21 mouse cellular contexts compared by ENCODE assay signal in the genomic region with DNA sequence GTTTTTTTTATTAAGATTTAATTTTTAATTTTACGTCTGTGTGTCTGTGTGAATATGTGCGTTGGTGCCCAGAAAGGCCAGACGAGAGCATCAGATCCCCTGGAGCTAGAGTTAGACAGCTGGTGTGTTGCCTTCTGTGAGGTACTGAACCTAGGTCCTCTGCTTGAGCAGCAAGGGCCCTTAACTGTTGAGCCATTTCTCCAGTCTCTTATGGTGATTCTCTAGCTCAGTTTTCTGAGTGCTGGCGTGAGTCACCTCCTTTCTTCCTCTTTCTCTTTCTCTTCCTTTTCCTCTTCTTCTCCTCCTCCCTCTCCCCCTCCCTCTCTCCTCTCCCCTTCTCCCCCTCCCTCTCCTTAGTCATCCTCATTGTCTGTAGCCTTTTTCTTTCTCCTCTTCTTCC. TPM values are rescaled to one million over a fixed set of nuclear protein-coding genes. Genes with fewer than 3 reads are reported as not detected.
A peak's percentile ranks its signal among the peaks of the same experiment; 100 is the strongest.
DNase-seq lines count a peak whose midpoint lies in the region; ATAC-seq and TF ChIP-seq lines count a peak whose summit lies in the region.
"Had no signal": no experiment of that assay in that cellular context is flagged by ENCODE, and none has a peak within 500 bp of the region (broad histone marks: within the 10 kb centered on the region; RNA-seq: fewer than 3 reads in every experiment).

No protein-coding gene starts in this region.

- no peak for TF ChIP-seq POLR2A in lung, adult 2 months (IDR thresholded peaks at IDR 0.05; ENCODE audit: borderline replicate concordance, extremely low read depth, low read depth, low read length)
- no peak for TF ChIP-seq POLR2A in MEL (IDR thresholded peaks at IDR 0.05; ENCODE audit: control insufficient read depth in 1 of 2, insufficient read depth in 1 of 2, low read depth in 1 of 2, low read length in 2 of 2, poor library complexity in 1 of 2)

- peak overlapping the region; percentile 30; the same call in 1 of the 2 replicates for H3K27ac ChIP-seq in lung, embryonic 16.5 days (ENCODE audit: low read length)
- H3K27ac ChIP-seq in MEL (ENCODE audit: control insufficient read depth, low read depth, low read length): peak overlapping the region; percentile 79
- H3K27ac ChIP-seq in liver, postnatal 0 days (ENCODE audit: low read depth): peak overlapping the region; percentile 44
- no peak overlapping the region for H3K27ac ChIP-seq in forebrain, postnatal 0 days (ENCODE audit: low read depth, low read length)
- H3K27ac ChIP-seq: embryonic facial prominence, embryonic 12.5 days; forebrain, embryonic 15.5 days; hindbrain, embryonic 14.5 days; limb, embryonic 10.5 days; midbrain, embryonic 15.5 days had no signal

- H3K4me1 ChIP-seq in lung, embryonic 16.5 days (replicated peaks; ENCODE audit: control insufficient read depth, insufficient read depth, low read length): peaks cover 14% of the 10 kb centered on the region
- peaks cover 18% of the 10 kb centered on the region for H3K4me1 ChIP-seq in lung, adult 2 months (ENCODE audit: control insufficient read depth, insufficient read depth, low read length)
- H3K4me1 ChIP-seq in MEL (ENCODE audit: control insufficient read depth in 1 of 2, insufficient read depth in 2 of 2, low read length in 2 of 2): peaks cover 15 to 21% of the 10 kb centered on the region in 2 experiments
- H3K4me1 ChIP-seq in liver, postnatal 0 days (ENCODE audit: insufficient read depth): peaks cover 36% of the 10 kb centered on the region
- no peaks in the 10 kb centered on the region for H3K4me1 ChIP-seq in forebrain, postnatal 0 days (ENCODE audit: insufficient read depth)
- H3K4me1 ChIP-seq: limb, embryonic 10.5 days; stomach, embryonic 15.5 days had no signal

- peaks cover 2% of the 10 kb centered on the region for H3K79me2 ChIP-seq in MEL (ENCODE audit: control insufficient read depth, insufficient read depth, low read length, poor library complexity)

- no peak for ATAC-seq in lung, embryonic 16.5 days (ENCODE audit: low read depth)
- ATAC-seq in liver, postnatal 0 days: no peak
- no peak for ATAC-seq in forebrain, postnatal 0 days
- ATAC-seq: forebrain, embryonic 15.5 days; intestine, embryonic 16.5 days; midbrain, embryonic 15.5 days had no signal

- H3K27me3 ChIP-seq in lung, embryonic 16.5 days (ENCODE audit: control insufficient read depth, insufficient read depth, low read depth, low read length): no peaks in the 10 kb centered on the region
- no peaks in the 10 kb centered on the region for H3K27me3 ChIP-seq in MEL (ENCODE audit: control insufficient read depth in 1 of 2, insufficient read depth in 2 of 2, low read length in 2 of 2)
- H3K27me3 ChIP-seq in liver, postnatal 0 days (ENCODE audit: insufficient read depth, low read length): no peaks in the 10 kb centered on the region
- no peaks in the 10 kb centered on the region for H3K27me3 ChIP-seq in forebrain, postnatal 0 days (ENCODE audit: insufficient read depth, low read length)
- H3K27me3 ChIP-seq: embryonic facial prominence, embryonic 12.5 days; forebrain, embryonic 15.5 days; heart, embryonic 13.5 days; midbrain, embryonic 15.5 days; stomach, embryonic 15.5 days had no signal

- peak in 1 of 2 experiments; percentile 52; a peak in 1 of 4 replicates for TF ChIP-seq EP300 in MEL (IDR thresholded peaks at IDR 0.05; ENCODE audit: low read depth in 1 of 2, low read length in 2 of 2)
- TF ChIP-seq EP300 in liver, postnatal 0 days (IDR thresholded peaks at IDR 0.05; ENCODE audit: low read depth): no peak

- TF ChIP-seq CTCF in lung, adult 2 months (IDR thresholded peaks at IDR 0.05; ENCODE audit: insufficient read depth, low read length): no peak
- TF ChIP-seq CTCF in MEL (IDR thresholded peaks at IDR 0.05 in 2 of 3, conservative IDR thresholded peaks at IDR 0.05 in 1 of 3; ENCODE audit: control insufficient read depth in 1 of 3, insufficient read depth in 1 of 3, low read depth in 2 of 3, low read length in 3 of 3, poor library complexity in 1 of 3, severe bottlenecking in 1 of 3): no peak
- no peak for TF ChIP-seq CTCF in liver, postnatal 0 days (IDR thresholded peaks at IDR 0.05; ENCODE audit: low read depth)
- TF ChIP-seq CTCF in forebrain, postnatal 0 days (IDR thresholded peaks at IDR 0.05; ENCODE audit: low read depth): no peak

- H3K9ac ChIP-seq in lung, embryonic 16.5 days (ENCODE audit: low read length): no peak overlapping the region
- peak overlapping the region; percentile 68 for H3K9ac ChIP-seq in MEL (ENCODE audit: control insufficient read depth, low read depth, low read length, poor library complexity, severe bottlenecking)
- no peak overlapping the region for H3K9ac ChIP-seq in liver, postnatal 0 days (replicated peaks)
- no peak overlapping the region for H3K9ac ChIP-seq in forebrain, postnatal 0 days
- H3K9ac ChIP-seq: embryonic facial prominence, embryonic 12.5 days; forebrain, embryonic 15.5 days; heart, embryonic 13.5 days; hindbrain, embryonic 14.5 days; midbrain, embryonic 15.5 days; stomach, embryonic 15.5 days had no signal

- TF ChIP-seq RAD21 in MEL (IDR thresholded peaks at IDR 0.05; ENCODE audit: low read depth, low read length): no peak

- no peak for DNase-seq in lung, adult 2 months
- DNase-seq in MEL (ENCODE audit: low read depth, low spot score): peak; percentile 74
- DNase-seq in liver, postnatal 0 days: no peak
- DNase-seq in thymus, postnatal 0 days (ENCODE audit: low spot score): no peak
- DNase-seq in forebrain, postnatal 0 days: no peak
- no peak for DNase-seq in gastrocnemius, adult 8-10 months (ENCODE audit: low spot score in 2 of 2)
- DNase-seq: adrenal gland, postnatal 25 days; cerebellum, adult 2 months; gastrocnemius, postnatal 14 days; lung, postnatal 4 days; right cerebral cortex, adult 18-20 months; thymus, adult 2 months had no signal

- no peak overlapping the region for H3K4me2 ChIP-seq in lung, embryonic 16.5 days (ENCODE audit: low read depth, low read length)
- no peak overlapping the region for H3K4me2 ChIP-seq in liver, postnatal 0 days (ENCODE audit: low read depth, low read length)
- no peak overlapping the region for H3K4me2 ChIP-seq in forebrain, postnatal 0 days (ENCODE audit: low read depth)
- H3K4me2 ChIP-seq: embryonic facial prominence, embryonic 12.5 days; forebrain, embryonic 15.5 days; heart, embryonic 13.5 days; hindbrain, embryonic 14.5 days; midbrain, embryonic 15.5 days; stomach, embryonic 15.5 days had no signal

- WGBS in lung, embryonic 16.5 days: 76% methylated on average over 4 of the region's 4 CpGs
- 65% methylated on average over 4 of the region's 4 CpGs for WGBS in lung, adult 2 months
- 62% methylated on average over 4 of the region's 4 CpGs for WGBS in liver, postnatal 0 days (ENCODE audit: insufficient replicate concordance)
- WGBS in forebrain, postnatal 0 days: 80% methylated on average over 4 of the region's 4 CpGs

- no peaks in the 10 kb centered on the region for H3K36me3 ChIP-seq in lung, embryonic 16.5 days (ENCODE audit: control insufficient read depth, insufficient read depth, low read length)
- H3K36me3 ChIP-seq in MEL (ENCODE audit: control insufficient read depth in 1 of 2, insufficient read depth in 2 of 2, low read length in 2 of 2): peaks cover 0 to 33% of the 10 kb centered on the region in 2 experiments; a peak in 2 of 4 replicates
- 0 out of 2 replicates have a peak, but pooled peaks cover 2% of the 10 kb centered on the region for H3K36me3 ChIP-seq in liver, postnatal 0 days (replicated peaks; ENCODE audit: insufficient read depth, low read length)
- H3K36me3 ChIP-seq in forebrain, postnatal 0 days (ENCODE audit: insufficient read depth): no peaks in the 10 kb centered on the region
- H3K36me3 ChIP-seq: embryonic facial prominence, embryonic 12.5 days; forebrain, embryonic 15.5 days; heart, embryonic 13.5 days; limb, embryonic 10.5 days; midbrain, embryonic 15.5 days; stomach, embryonic 15.5 days had no signal

- no peaks in the 10 kb centered on the region for H3K9me3 ChIP-seq in lung, embryonic 16.5 days (ENCODE audit: control insufficient read depth, low read length)
- H3K9me3 ChIP-seq in MEL (replicated peaks; ENCODE audit: insufficient read depth, low read length): no peaks in the 10 kb centered on the region
- H3K9me3 ChIP-seq in liver, postnatal 0 days (ENCODE audit: low read length): no peaks in the 10 kb centered on the region
- H3K9me3 ChIP-seq in forebrain, postnatal 0 days (ENCODE audit: low read length): no peaks in the 10 kb centered on the region
- H3K9me3 ChIP-seq: embryonic facial prominence, embryonic 12.5 days; forebrain, embryonic 15.5 days; heart, embryonic 13.5 days; limb, embryonic 10.5 days; midbrain, embryonic 15.5 days; stomach, embryonic 15.5 days had no signal

- H3K4me3 ChIP-seq in lung, embryonic 16.5 days (ENCODE audit: low read length): no peak overlapping the region
- no peak overlapping the region for H3K4me3 ChIP-seq in lung, adult 2 months (replicated peaks; ENCODE audit: extremely low read depth, low read depth, low read length)
- H3K4me3 ChIP-seq in MEL (ENCODE audit: control insufficient read depth in 1 of 2, insufficient read depth in 1 of 2, low read depth in 2 of 2, low read length in 2 of 2): peak overlapping the region; percentile 5 to 43; a peak in 3 of 4 replicates
- H3K4me3 ChIP-seq in liver, postnatal 0 days (ENCODE audit: low read depth, low read length): no peak overlapping the region
- H3K4me3 ChIP-seq in forebrain, postnatal 0 days (ENCODE audit: low read depth, low read length): no peak overlapping the region
- H3K4me3 ChIP-seq: embryonic facial prominence, embryonic 12.5 days; forebrain, embryonic 15.5 days; heart, embryonic 13.5 days; limb, embryonic 10.5 days; midbrain, embryonic 15.5 days; stomach, embryonic 15.5 days had no signal

RNA-seq across cellular contexts. Expression of gene Kat2b, which starts 27.9 kb away (rescaled TPM):
- polyA plus RNA-seq in lung, embryonic 16.5 days (2015; fragmentation: Nextera tagmentation; extraction: Ambion mirVana): 4.8 and 5.2 TPM in 2 replicates
- polyA plus RNA-seq in lung, adult 2 months (2012; rRNA removed): 11.2 and 15.3 TPM in 2 replicates
- 6.2 and 6.4 TPM in 2 replicates for total RNA-seq in MEL (2012; rRNA removed)
- 1 to 10 TPM in 1 of 2 experiments, not detected in 1; 7.4 TPM for polyA plus RNA-seq in MEL (2012; ENCODE audit: insufficient read depth in 1 of 2, insufficient read length in 2 of 2, low read depth in 1 of 2, low replicate concordance in 2 of 2, missing spikeins in 1 of 2)
- 5.5 and 6.2 TPM in 2 replicates for polyA plus RNA-seq in liver, postnatal 0 days (2015; fragmentation: Nextera tagmentation; extraction: Ambion mirVana)
- polyA plus RNA-seq in thymus, postnatal 0 days (2015; fragmentation: Nextera tagmentation; extraction: Ambion mirVana): 10.7 and 12.7 TPM in 2 replicates
- 19.7 and 20.9 TPM in 2 replicates for total RNA-seq in forebrain, postnatal 0 days (2014; rRNA removed)
- 1.7 and 2.4 TPM in 2 replicates for polyA plus RNA-seq in forebrain, postnatal 0 days (2015; fragmentation: Nextera tagmentation; extraction: Ambion mirVana)
- total RNA-seq in gastrocnemius, adult 8-10 months (2022): 10 to 100 TPM; 57.6 to 76.6 (median 67.2) TPM

RNA-seq across cellular contexts. Expression of gene Pp2d1, which starts 55.3 kb away (rescaled TPM):
- polyA plus RNA-seq in lung, embryonic 16.5 days (2015; fragmentation: Nextera tagmentation; extraction: Ambion mirVana): 0.20 and 0.24 TPM in 2 replicates
- polyA plus RNA-seq in lung, adult 2 months (2012; rRNA removed): not detected in 2 replicates
- total RNA-seq in MEL (2012; rRNA removed): 0.07 and 0.08 TPM in 2 replicates
- polyA plus RNA-seq in MEL (2012; ENCODE audit: insufficient read depth in 1 of 2, insufficient read length in 2 of 2, low read depth in 1 of 2, low replicate concordance in 2 of 2, missing spikeins in 1 of 2): under 1 TPM in 1 of 2 experiments, not detected in 1; 0.04 TPM
- polyA plus RNA-seq in liver, postnatal 0 days (2015; fragmentation: Nextera tagmentation; extraction: Ambion mirVana): not detected in 2 replicates
- 0.26 and 0.33 TPM in 2 replicates for polyA plus RNA-seq in thymus, postnatal 0 days (2015; fragmentation: Nextera tagmentation; extraction: Ambion mirVana)
- not detected in 2 replicates for total RNA-seq in forebrain, postnatal 0 days (2014; rRNA removed)
- 0.14 and 0.41 TPM in 2 replicates for polyA plus RNA-seq in forebrain, postnatal 0 days (2015; fragmentation: Nextera tagmentation; extraction: Ambion mirVana)
- total RNA-seq in gastrocnemius, adult 8-10 months (2022): under 1 TPM in 1 of 4 experiments, not detected in 3; 0.12 TPM
- total RNA-seq: adrenal gland, postnatal 25 days; gastrocnemius, postnatal 14 days had no signal
- polyA plus RNA-seq: cerebellum, adult 2 months; thymus, adult 2 months had no signal

Comparison
In these comparisons a context has a peak if more than half of its experiments do, and no peak if none do; other contexts are left out.
1. H3K4me3 ChIP-seq: peak in MEL (2 of 2); none in lung, embryonic 16.5 days (single experiment), lung, adult 2 months (single experiment), liver, postnatal 0 days (single experiment) and forebrain, postnatal 0 days (single experiment).